Mouse (Mus musculus) forebrain, postnatal 0 days (tissue): Measurements from ENCODE around the gene Trem1. TPM values are rescaled to one million over a fixed set of nuclear protein-coding genes. Genes with fewer than 3 reads are reported as not detected.

Experiments used
- ATAC-seq: fragments of 200-750 bp; cut with Nextera tagmentation; 2 replicates; pipeline ENCODE4 v1.8.0; 2017; ENCODE audit warnings: mild to moderate bottlenecking, moderate library complexity
- DNase-seq: peaks from one replicate; pipeline ENCODE4 v3.0.0-alpha.2; 2015
- H3K27ac ChIP-seq: fragments of 300-500 bp; sonication (generic); 2 replicates; pipeline ENCODE4 v1.5.1; 2014; ENCODE audit warnings: low read depth, mild to moderate bottlenecking, antibody characterized with exemption, low read length, moderate library complexity, mixed read lengths
- H3K27me3 ChIP-seq: fragments of 300-500 bp; sonication (generic); 2 replicates; pipeline ENCODE4 v1.6.1; 2014; ENCODE audit warnings: mild to moderate bottlenecking, low read length, mixed read lengths; ENCODE audit not compliant: insufficient read depth
- H3K36me3 ChIP-seq: fragments of 300-500 bp; sonication (generic); 2 replicates; pipeline ENCODE4 v1.6.1; 2014; ENCODE audit warnings: mild to moderate bottlenecking, moderate library complexity; ENCODE audit not compliant: insufficient read depth
- H3K4me1 ChIP-seq: fragments of 300-500 bp; sonication (generic); 2 replicates; pipeline ENCODE4 v1.6.1; 2014; ENCODE audit warnings: antibody characterized with exemption; ENCODE audit not compliant: insufficient read depth
- H3K4me2 ChIP-seq: fragments of 300-500 bp; sonication (generic); 2 replicates; pipeline ENCODE4 v1.6.1; 2014; ENCODE audit warnings: low read depth, mild to moderate bottlenecking, moderate library complexity
- H3K4me3 ChIP-seq: fragments of 300-500 bp; sonication (generic); 2 replicates; pipeline ENCODE4 v1.5.1; 2014; ENCODE audit warnings: low read depth, low read length, mixed read lengths
- H3K9ac ChIP-seq: fragments of 300-500 bp; sonication (generic); 2 replicates; pipeline ENCODE4 v1.6.1; 2014; ENCODE audit warnings: mild to moderate bottlenecking
- H3K9me3 ChIP-seq: fragments of 300-500 bp; sonication (generic); 2 replicates; pipeline ENCODE4 v1.6.1; 2016; ENCODE audit warnings: low read length
- CTCF ChIP-seq: sonication (generic); IDR thresholded peaks from 2 replicates; pipeline ENCODE4 v1.5.1; 2016; ENCODE audit warnings: antibody characterized with exemption, control low read depth, low read depth
- WGBS: fragments of 180-500 bp; shearing (Covaris S2); extraction: QIAGEN DNeasy Blood & Tissue Kit; methylation state at CpG from one replicate; pipeline ENCODE4 v1.1.7; 2014; 5-methylcytosine and 5-hydroxymethylcytosine counted together
- polyA plus RNA-seq: library from polyadenylated mRNA; unstranded; fragments of >200 nt; fragmentation: Nextera tagmentation; extraction: Ambion mirVana; gene quantifications from 2 replicates; pipeline ENCODE4 v1.2.1, GENCODE M21; 2015
- total RNA-seq: library from RNA; depleted of rRNA; stranded (reverse); fragments of >200 nt; gene quantifications from 2 replicates; pipeline ENCODE4 v1.2.3, GENCODE M21; 2014; rRNA removed

The Trem1 gene
- total RNA-seq: 0.24 TPM in 1 of 2 replicates, not detected in the other
- polyA plus RNA-seq: 0.08 and 0.09 TPM in 2 replicates

DNA sequence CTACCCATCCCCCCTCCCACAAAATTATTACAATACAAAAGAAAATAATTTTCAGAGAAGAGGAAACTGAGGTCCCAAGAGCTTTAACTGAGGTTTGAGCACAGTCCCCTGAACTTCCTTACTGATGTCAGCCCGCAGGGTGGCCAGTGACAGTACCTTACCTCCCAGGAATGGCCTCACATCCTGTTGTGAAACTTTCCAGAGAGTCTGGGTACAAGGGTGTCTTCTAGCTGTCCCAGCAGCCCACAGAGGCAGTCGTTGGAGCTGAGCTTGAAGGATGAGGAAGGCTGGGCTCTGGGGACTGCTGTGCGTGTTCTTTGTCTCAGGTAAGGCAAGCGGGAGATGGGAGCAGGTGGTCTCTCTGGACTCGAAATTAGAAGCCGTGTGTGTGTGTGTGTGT, at the start of gene Trem1:
Gene Trem1 (plus strand): TSS at position 251 of the 400 bp plus-strand sequence.
- TF ChIP-seq CTCF: no peak

DNA sequence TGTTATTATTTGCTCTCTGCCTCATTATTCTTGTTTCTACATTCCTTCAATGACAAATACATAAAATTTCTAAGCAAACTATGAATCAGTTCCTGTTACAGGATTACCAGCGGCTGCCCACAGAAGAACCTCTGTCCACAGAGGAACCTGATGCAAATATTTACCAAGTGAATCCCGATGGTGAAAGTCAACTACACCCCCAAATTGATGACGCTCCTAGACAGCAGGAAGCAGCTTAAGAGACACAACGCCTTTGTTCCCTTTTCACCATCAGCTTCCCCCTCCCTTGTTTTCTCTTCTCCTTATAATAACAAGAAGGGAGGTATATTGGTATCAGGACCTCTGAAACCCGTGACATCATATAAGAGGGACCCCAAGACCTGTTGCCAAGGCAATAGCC, 47.3 kb upstream of the Trem1 start:
- no peaks in the 10 kb centered on the region for H3K36me3 ChIP-seq
- H3K4me1 ChIP-seq: no peaks in the 10 kb centered on the region
- 70% methylated on average over 5 of the region's 5 CpGs for WGBS
- no peaks in the 10 kb centered on the region for H3K27me3 ChIP-seq
- H3K27ac ChIP-seq: no peak overlapping the region
- H3K9me3 ChIP-seq: no peaks in the 10 kb centered on the region
- H3K4me3 ChIP-seq: no peak overlapping the region
- H3K4me2 ChIP-seq: no peak overlapping the region
- H3K9ac ChIP-seq: no peak overlapping the region
- no peak for DNase-seq
- TF ChIP-seq CTCF: no peak
- ATAC-seq: no peak

More for the DNA sequence above, at the start of gene Trem1:
- Histone ChIP-seq H3K4me2 (no peak within 1 kb of the TSS), H3K4me3 (no peak within 1 kb of the TSS), H3K9ac (no peak within 1 kb of the TSS), H3K4me1 (no peaks in the 10 kb centered on the region), H3K27ac (no peak within 1 kb of the TSS), H3K27me3 (no peaks in the 10 kb centered on the region), H3K9me3 (no peaks in the 10 kb centered on the region), H3K36me3 (no peaks in the 10 kb centered on the region)
- 72% methylated on average over 6 of the region's 6 CpGs for WGBS
- no peak for ATAC-seq
- DNase-seq: no peak

DNA sequence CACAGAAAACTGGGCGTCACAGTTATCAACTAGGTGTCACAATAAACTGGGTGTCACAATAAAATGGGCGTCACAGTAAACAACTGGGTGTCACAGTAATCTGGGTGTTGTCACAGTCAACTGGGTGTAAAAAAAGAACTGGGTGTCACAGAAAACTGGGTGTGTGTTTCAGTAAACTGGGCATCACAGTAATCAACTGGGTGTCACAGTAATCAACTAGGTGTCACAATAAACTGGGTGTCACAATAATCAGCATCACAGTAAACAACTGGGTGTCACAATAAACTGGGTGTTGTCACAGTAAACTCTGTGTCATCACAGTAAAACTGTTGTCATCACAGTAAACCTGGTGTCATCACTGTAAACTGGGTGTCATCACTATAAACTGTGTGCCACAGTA, 40.2 kb upstream of the Trem1 start:
- Histone ChIP-seq H3K27me3 (no peaks in the 10 kb centered on the region), H3K9me3 (no peaks in the 10 kb centered on the region), H3K36me3 (no peaks in the 10 kb centered on the region), H3K4me1 (no peaks in the 10 kb centered on the region), H3K9ac (no peak overlapping the region), H3K4me2 (no peak overlapping the region), H3K4me3 (no peak overlapping the region), H3K27ac (no peak overlapping the region)
- no peak for TF ChIP-seq CTCF
- 77% methylated on average over 2 of the region's 2 CpGs for WGBS
- DNase-seq (no peak), ATAC-seq (no peak)

DNA sequence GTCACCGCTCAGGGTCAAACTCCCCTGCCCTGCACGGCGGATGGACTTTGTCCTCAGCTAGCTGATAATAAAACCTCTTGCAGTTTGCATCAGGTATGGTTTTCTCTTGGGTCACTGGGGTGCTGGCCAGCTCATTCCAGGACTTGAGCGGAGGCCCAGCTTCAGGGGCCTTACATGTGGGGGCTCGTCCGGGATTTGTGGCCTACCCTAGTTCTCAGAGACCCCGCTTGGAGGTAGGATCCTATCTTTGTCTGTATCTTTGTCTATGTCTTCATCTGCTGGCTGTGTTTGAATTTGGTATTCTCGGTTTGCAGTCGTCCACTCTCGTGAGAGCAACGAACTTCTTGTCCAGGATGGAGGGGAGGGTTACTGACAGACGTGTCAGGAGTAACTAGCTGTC, 29.5 kb upstream of the Trem1 start:
- no peak for TF ChIP-seq CTCF
- ATAC-seq: no peak
- Histone ChIP-seq H3K4me1 (no peaks in the 10 kb centered on the region), H3K36me3 (no peaks in the 10 kb centered on the region), H3K27me3 (no peaks in the 10 kb centered on the region), H3K9me3 (no peaks in the 10 kb centered on the region; the same call in 1 of the 2 replicates), H3K4me2 (no peak overlapping the region), H3K27ac (no peak overlapping the region), H3K4me3 (no peak overlapping the region), H3K9ac (no peak overlapping the region)
- no peak for DNase-seq
- 98% methylated on average over 12 of the region's 12 CpGs for WGBS

DNA sequence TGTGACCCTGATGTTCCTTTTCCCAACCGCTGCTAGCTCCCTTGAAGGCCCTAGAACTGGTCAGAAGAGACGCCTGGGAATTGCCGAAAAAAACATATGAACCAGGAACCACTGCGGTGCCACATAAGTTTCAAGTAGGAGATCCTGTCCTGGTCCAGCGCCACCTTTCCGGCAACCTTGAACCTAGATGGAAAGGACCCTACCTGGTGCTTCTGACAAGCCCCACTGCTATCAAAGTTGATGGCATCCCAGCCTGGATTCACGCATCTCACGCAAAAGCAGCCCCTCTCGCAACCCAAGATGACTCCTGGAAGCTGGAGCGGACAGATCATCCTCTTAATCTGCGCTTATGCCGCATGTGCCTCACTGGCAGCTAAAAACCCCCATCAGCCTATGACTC, 20.0 kb upstream of the Trem1 start:
- Histone ChIP-seq H3K36me3 (no peaks in the 10 kb centered on the region), H3K4me2 (no peak overlapping the region), H3K4me1 (no peaks in the 10 kb centered on the region), H3K9me3 (no peaks in the 10 kb centered on the region), H3K9ac (no peak overlapping the region), H3K4me3 (no peak overlapping the region), H3K27ac (no peak overlapping the region), H3K27me3 (no peaks in the 10 kb centered on the region)
- 97% methylated on average over 12 of the region's 12 CpGs for WGBS
- no peak for TF ChIP-seq CTCF
- ATAC-seq: no peak
- DNase-seq: no peak

DNA sequence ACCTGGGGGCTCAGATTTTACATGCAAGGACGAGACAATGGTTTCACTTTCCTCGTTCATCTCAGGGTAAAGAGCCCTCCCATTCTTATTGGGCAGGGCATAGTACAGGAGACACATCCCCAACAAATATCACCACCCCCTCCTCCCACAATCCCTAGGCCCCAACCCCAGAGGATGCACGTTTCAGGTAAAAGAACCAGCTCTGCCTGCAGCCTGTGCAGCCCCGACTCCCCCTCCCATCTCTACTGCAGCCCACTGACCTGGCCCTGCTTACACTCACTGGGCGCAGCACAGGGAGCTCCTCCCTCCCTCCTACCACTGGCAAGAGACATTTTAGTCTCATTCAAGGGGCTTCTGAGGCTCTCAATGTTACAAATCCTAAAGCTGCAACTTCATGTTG, 19.1 kb upstream of the Trem1 start:
- H3K4me3 ChIP-seq: no peak overlapping the region
- H3K4me2 ChIP-seq: no peak overlapping the region
- WGBS: 70% methylated on average over 5 of the region's 5 CpGs
- H3K36me3 ChIP-seq: no peaks in the 10 kb centered on the region
- H3K9me3 ChIP-seq: no peaks in the 10 kb centered on the region
- H3K4me1 ChIP-seq: no peaks in the 10 kb centered on the region
- no peak for DNase-seq
- no peak overlapping the region for H3K27ac ChIP-seq
- ATAC-seq: no peak
- H3K9ac ChIP-seq: no peak overlapping the region
- TF ChIP-seq CTCF: no peak
- no peaks in the 10 kb centered on the region for H3K27me3 ChIP-seq

DNA sequence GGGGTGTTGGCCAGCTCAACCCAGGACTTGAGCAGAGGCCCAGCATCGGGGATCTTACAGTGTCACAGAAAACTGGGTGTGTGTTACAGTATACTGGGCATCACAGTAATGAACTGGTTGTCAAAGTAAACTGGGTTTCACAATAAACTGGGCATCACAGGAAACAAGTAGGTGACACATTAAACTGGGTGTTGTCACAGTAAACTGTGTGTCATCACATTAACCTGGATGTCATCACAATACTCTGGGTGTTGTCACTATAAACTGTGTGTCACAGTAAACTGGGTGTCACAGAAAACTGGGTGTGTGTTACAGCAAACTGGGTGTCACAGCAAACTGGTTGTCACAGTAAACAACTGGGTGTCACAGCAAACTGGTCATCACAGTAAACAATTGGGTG, 17.1 kb upstream of the Trem1 start:
- H3K27me3 ChIP-seq: no peaks in the 10 kb centered on the region
- H3K9me3 ChIP-seq: no peaks in the 10 kb centered on the region
- no peak overlapping the region for H3K4me3 ChIP-seq
- no peak for TF ChIP-seq CTCF
- no peaks in the 10 kb centered on the region for H3K36me3 ChIP-seq
- no peak for ATAC-seq
- H3K4me2 ChIP-seq: no peak overlapping the region
- no peak overlapping the region for H3K27ac ChIP-seq
- DNase-seq: no peak
- no peaks in the 10 kb centered on the region for H3K4me1 ChIP-seq
- H3K9ac ChIP-seq: no peak overlapping the region
- 89% methylated on average over 1 of the region's 1 CpGs for whole genome bisulfite sequencing

DNA sequence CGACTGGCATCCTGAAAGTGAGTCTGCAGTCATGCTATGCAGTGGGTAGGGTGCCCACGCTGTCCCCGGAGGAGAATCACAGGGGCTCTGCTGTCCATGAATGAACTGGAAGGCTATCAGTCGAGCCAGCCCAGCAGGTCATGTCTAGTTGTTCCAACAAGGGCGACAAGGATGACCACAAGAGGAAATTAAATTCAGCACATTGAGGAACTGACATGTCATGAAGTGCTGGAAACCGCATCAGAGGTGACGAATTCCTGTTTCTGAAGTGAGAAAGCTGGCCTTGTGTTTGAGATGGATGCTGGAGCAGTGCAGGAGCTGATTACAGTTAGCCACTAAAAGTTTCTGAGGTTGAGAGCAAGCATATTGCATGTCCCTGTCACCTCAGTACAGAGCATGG, 1.9 kb upstream of the Trem1 start:
- ATAC-seq: no peak
- no peaks in the 10 kb centered on the region for H3K9me3 ChIP-seq
- no peaks in the 10 kb centered on the region for H3K4me1 ChIP-seq
- H3K27me3 ChIP-seq: no peaks in the 10 kb centered on the region
- no peak overlapping the region for H3K27ac ChIP-seq
- H3K9ac ChIP-seq: no peak overlapping the region
- WGBS: 90% methylated on average over 7 of the region's 7 CpGs
- no peak overlapping the region for H3K4me3 ChIP-seq
- no peaks in the 10 kb centered on the region for H3K36me3 ChIP-seq
- DNase-seq: no peak
- TF ChIP-seq CTCF: no peak
- H3K4me2 ChIP-seq: no peak overlapping the region
